Mouse (Mus musculus) neural tube, embryonic 14.5 days (tissue): ENCODE data around the gene Smarca5. TPM values are rescaled to one million over a fixed set of nuclear protein-coding genes. Genes with fewer than 3 reads are reported as not detected.

Experiments
- ATAC-seq: fragments of 200-750 bp; cut with Nextera tagmentation; 2 replicates; pipeline ENCODE4 v1.8.0; 2017; ENCODE audit warnings: low read depth, mild to moderate bottlenecking, moderate TSS enrichment, moderate library complexity
- H3K27ac ChIP-seq: fragments of 300-500 bp; sonication (generic); 2 replicates; pipeline ENCODE4 v1.5.1; 2014; ENCODE audit warnings: low read depth, mild to moderate bottlenecking, control low read depth, low read length, moderate library complexity, mixed read lengths
- H3K27me3 ChIP-seq: fragments of 300-500 bp; sonication (generic); 2 replicates; pipeline ENCODE4 v1.6.1; 2014; ENCODE audit warnings: low read length; ENCODE audit not compliant: control insufficient read depth, insufficient read depth
- H3K36me3 ChIP-seq: fragments of 300-500 bp; sonication (generic); 2 replicates; pipeline ENCODE4 v1.6.1; 2014; ENCODE audit warnings: low read length, mixed read lengths; ENCODE audit not compliant: control insufficient read depth, insufficient read depth
- H3K4me1 ChIP-seq: fragments of 300-500 bp; sonication (generic); 2 replicates; pipeline ENCODE4 v1.6.1; 2014; ENCODE audit warnings: low read length; ENCODE audit not compliant: control insufficient read depth, insufficient read depth
- H3K4me2 ChIP-seq: fragments of 300-500 bp; sonication (generic); 2 replicates; pipeline ENCODE4 v1.6.1; 2014; ENCODE audit warnings: mild to moderate bottlenecking, low read depth, low read length, control low read depth
- H3K4me3 ChIP-seq: fragments of 300-500 bp; sonication (generic); 2 replicates; pipeline ENCODE4 v1.5.1; 2014; ENCODE audit warnings: low read depth, low read length, control low read depth, mixed read lengths
- H3K9ac ChIP-seq: fragments of 300-500 bp; sonication (generic); replicated peaks from 2 replicates; pipeline ENCODE4 v1.6.1; 2014; ENCODE audit warnings: low read depth, mild to moderate bottlenecking, control low read depth, low read length, mixed read lengths
- H3K9me3 ChIP-seq: fragments of 300-500 bp; sonication (generic); 2 replicates; pipeline ENCODE4 v1.6.1; 2016; ENCODE audit warnings: low read length; ENCODE audit not compliant: control insufficient read depth
- WGBS: fragments of 180-500 bp; shearing (Covaris S2); extraction: QIAGEN DNeasy Blood & Tissue Kit; methylation state at CpG from one replicate; pipeline ENCODE4 v1.1.7; 2014; 5-methylcytosine and 5-hydroxymethylcytosine counted together
- polyA plus RNA-seq: library from polyadenylated mRNA; unstranded; fragments of >200 nt; fragmentation: Nextera tagmentation; extraction: Ambion mirVana; gene quantifications from 2 replicates; pipeline ENCODE4 v1.2.1, GENCODE M21; 2014

Smarca5 gene
- polyA plus RNA-seq, 1 experiment from 2014 or later = 49.2 TPM

DNA sequence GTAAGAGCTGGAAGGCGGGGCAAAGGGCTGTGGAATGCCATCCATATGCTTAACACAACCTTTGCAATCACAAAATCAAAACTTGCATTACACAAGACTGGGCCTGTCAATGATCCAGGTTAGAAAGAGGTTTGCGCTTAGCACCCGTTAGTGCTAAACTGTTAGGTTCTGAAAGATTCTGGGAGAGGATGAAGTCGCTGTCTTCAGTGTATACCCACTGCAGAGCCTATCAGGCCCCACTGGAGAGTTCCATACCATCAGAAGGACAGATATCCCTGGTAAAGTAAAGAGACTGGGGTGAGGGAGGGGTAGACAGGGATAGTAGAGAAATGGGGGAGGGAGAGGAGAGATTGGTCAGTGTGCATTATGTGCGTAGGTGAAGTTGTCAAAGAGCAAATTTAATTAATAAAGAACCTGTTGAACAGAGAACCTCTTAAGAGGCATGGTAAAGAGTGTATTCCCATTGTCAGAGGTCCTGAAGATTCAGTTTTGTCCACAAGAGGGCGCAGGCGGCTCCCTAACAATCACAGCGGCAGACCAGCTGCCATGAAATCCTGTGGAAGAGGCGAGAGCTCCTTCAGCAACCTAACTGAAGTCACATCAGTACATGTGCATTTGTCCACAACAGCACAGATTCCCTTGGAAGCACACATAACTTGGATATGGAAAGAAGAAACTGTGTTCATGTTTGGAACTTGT, 13.9 kb upstream of the Smarca5 start:
- peak; percentile 93 for ATAC-seq
- 30% methylated on average over 9 of the region's 9 CpGs for WGBS

GRCm38 (mm10) chr8:80752429-80752828, 13.1 kb upstream of the Smarca5 start:
- no peaks in the 10 kb centered on the region for H3K36me3 ChIP-seq
- H3K4me1 ChIP-seq = no peaks in the 10 kb centered on the region
- no peaks in the 10 kb centered on the region for H3K27me3 ChIP-seq
- no peak overlapping the region for H3K27ac ChIP-seq
- no peak overlapping the region for H3K4me3 ChIP-seq
- H3K9me3 ChIP-seq = no peaks in the 10 kb centered on the region
- H3K9ac ChIP-seq = no peak overlapping the region
- H3K4me2 ChIP-seq = no peak overlapping the region
- ATAC-seq = no peak
- WGBS = 68% methylated on average over 7 of the region's 7 CpGs

More for the DNA sequence above, 13.9 kb upstream of the Smarca5 start:
- Histone ChIP-seq H3K27ac (no peak overlapping the region), H3K9ac (no peak overlapping the region), H3K4me1 (no peaks in the 10 kb centered on the region), H3K9me3 (no peaks in the 10 kb centered on the region), H3K36me3 (no peaks in the 10 kb centered on the region), H3K4me3 (no peak overlapping the region), H3K4me2 (no peak overlapping the region), H3K27me3 (no peaks in the 10 kb centered on the region)

GRCm38 (mm10) chr8:80749091-80749490, 9.8 kb upstream of the Smarca5 start:
- H3K9ac ChIP-seq = no peak overlapping the region
- no peak overlapping the region for H3K4me2 ChIP-seq
- no peak overlapping the region for H3K4me3 ChIP-seq
- WGBS = 90% methylated on average over 4 of the region's 4 CpGs
- H3K36me3 ChIP-seq = no peaks in the 10 kb centered on the region
- H3K27me3 ChIP-seq = no peaks in the 10 kb centered on the region
- H3K4me1 ChIP-seq = no peaks in the 10 kb centered on the region
- no peak overlapping the region for H3K27ac ChIP-seq
- H3K9me3 ChIP-seq = no peaks in the 10 kb centered on the region
- no peak for ATAC-seq

DNA sequence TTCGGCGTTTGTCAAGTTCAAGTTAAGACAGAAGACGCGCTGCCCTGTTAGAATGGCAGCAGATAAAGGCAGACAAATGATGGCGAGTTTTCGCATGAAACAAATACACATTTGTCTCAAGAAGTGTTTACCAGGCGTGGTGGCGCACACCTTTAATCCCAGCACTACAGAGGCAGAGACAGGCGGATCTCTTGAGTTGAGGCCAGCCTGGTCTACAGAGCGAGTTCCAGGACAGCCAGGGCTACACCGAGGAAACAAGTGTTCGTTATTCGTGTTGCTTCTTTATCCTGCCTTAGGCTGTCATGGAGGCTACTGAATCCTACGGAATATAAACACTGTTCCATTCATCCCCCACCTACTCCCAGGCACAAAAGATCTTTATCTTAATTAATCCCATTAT, 635 bp upstream of the Smarca5 start:
- peak overlapping the region; percentile 91 for H3K27ac ChIP-seq
- H3K4me2 ChIP-seq = peak overlapping the region; percentile 50
- H3K9ac ChIP-seq = peak overlapping the region; percentile 50
- 12% methylated on average over 14 of the region's 14 CpGs for WGBS
- ATAC-seq = peak; percentile 54
- H3K4me1 ChIP-seq = peaks cover 7% of the 10 kb centered on the region; the same call in 1 of the 2 replicates
- H3K36me3 ChIP-seq = peaks cover 10% of the 10 kb centered on the region
- H3K27me3 ChIP-seq = no peaks in the 10 kb centered on the region
- H3K4me3 ChIP-seq = peak overlapping the region; percentile 88
- H3K9me3 ChIP-seq = no peaks in the 10 kb centered on the region; the same call in 1 of the 2 replicates

- WGBS = under 1% methylated on average over 81 of the region's 84 CpGs
- no peaks in the 10 kb centered on the region; the same call in 1 of the 2 replicates for H3K9me3 ChIP-seq
- peak; percentile 79 for ATAC-seq
- peaks cover 7% of the 10 kb centered on the region; the same call in 1 of the 2 replicates for H3K4me1 ChIP-seq
- peak overlapping the region; percentile 91 for H3K4me2 ChIP-seq
- no peaks in the 10 kb centered on the region for H3K27me3 ChIP-seq
- H3K36me3 ChIP-seq = peaks cover 19% of the 10 kb centered on the region
- H3K9ac ChIP-seq = peak overlapping the region; percentile 88
- H3K27ac ChIP-seq = peak overlapping the region; percentile 96
- H3K4me3 ChIP-seq = peak overlapping the region; percentile 88
These were observed 726 bp downstream of the Smarca5 start for GRCm38 (mm10) chr8:80738388-80739154.

DNA sequence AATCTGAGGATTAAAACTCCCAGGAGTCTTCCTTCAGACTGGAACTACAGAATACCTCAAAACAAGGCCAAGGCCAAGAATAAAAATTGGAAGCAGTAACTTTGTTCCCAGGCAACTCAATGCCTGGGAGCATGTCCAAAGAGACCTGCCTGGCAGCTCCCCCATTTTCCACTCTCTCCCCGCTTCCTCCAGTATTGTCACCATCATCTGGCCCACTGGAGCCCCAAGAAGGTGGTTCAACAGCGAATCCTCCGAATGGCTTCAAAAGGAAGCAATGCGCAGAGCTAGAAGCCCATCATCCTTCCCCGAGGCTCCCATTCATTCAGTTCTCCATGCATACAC, 1.3 kb downstream of the Smarca5 start:
- peaks cover 7% of the 10 kb centered on the region; the same call in 1 of the 2 replicates for H3K4me1 ChIP-seq
- peak overlapping the region; percentile 88 for H3K4me3 ChIP-seq
- H3K27ac ChIP-seq = peak overlapping the region; percentile 96
- H3K9me3 ChIP-seq = no peaks in the 10 kb centered on the region; the same call in 1 of the 2 replicates
- H3K36me3 ChIP-seq = peaks cover 21% of the 10 kb centered on the region
- H3K27me3 ChIP-seq = no peaks in the 10 kb centered on the region
- ATAC-seq = no peak
- peak overlapping the region; percentile 91 for H3K4me2 ChIP-seq
- H3K9ac ChIP-seq = peak overlapping the region; percentile 88
- 0% methylated on average over 5 of the region's 5 CpGs for WGBS

DNA sequence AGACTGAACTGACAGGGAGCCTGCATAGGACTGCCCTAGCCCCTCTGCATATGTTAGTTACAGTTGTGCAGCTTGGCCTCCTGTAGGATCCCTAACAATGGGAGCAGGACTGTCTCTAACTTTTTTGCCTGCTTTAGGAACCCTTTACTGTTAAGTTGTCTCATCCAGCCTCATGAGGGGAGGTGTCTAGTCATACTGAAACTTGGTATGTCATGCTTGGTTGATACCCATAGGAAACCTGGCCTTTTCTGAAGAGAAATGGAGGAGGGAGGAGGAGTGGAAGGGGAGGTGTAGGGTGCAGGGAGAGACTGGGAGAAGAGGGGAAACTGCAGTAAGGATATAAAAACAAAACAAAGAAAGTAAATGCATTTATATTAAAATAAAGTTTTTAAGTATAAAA, 7.0 kb downstream of the Smarca5 start:
- Histone ChIP-seq H3K4me2 (no peak overlapping the region), H3K9me3 (no peaks in the 10 kb centered on the region; the same call in 1 of the 2 replicates), H3K27ac (no peak overlapping the region), H3K4me1 (no peaks in the 10 kb centered on the region), H3K4me3 (no peak overlapping the region), H3K36me3 (peaks cover 38% of the 10 kb centered on the region), H3K27me3 (no peaks in the 10 kb centered on the region), H3K9ac (no peak overlapping the region)
- no peak for ATAC-seq

DNA sequence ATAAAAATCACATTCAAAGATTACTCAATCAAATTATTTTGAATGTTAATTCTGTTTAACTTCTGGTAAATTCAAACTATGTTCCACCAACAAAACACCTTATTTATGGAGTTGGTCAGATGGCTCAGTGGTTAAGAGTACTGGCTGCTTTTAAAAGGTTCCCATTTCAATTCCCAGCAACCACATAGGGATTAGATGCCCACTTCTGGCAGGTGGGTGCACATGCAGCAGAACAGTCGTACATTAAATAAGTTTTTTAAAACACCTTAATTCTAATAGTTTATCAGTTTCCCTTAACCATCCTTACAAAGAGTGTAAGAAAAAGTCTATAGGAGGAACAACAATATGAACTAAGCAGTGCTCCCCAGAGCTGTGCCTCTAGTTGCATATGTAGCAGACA, 24.8 kb downstream of the Smarca5 start:
- H3K36me3 ChIP-seq = peaks cover 44% of the 10 kb centered on the region
- WGBS = 100% methylated on average over 1 of the region's 1 CpGs
- H3K27ac ChIP-seq = no peak overlapping the region
- no peak for ATAC-seq
- H3K4me2 ChIP-seq = no peak overlapping the region
- no peak overlapping the region for H3K9ac ChIP-seq
- H3K4me3 ChIP-seq = no peak overlapping the region
- no peaks in the 10 kb centered on the region for H3K27me3 ChIP-seq
- H3K4me1 ChIP-seq = no peaks in the 10 kb centered on the region
- no peaks in the 10 kb centered on the region for H3K9me3 ChIP-seq
